Mouse (Mus musculus) liver, embryonic 14.5 days (tissue): ENCODE results near the gene Cd101.

ENCODE experiments used
- CTCF ChIP-seq: IDR thresholded peaks from 2 replicates; pipeline ENCODE4 v1.5.1; 2016; ENCODE audit warnings: antibody characterized with exemption, low read depth, control low read depth
- EP300 ChIP-seq: IDR thresholded peaks from 2 replicates; pipeline ENCODE4 v1.6.1; 2016; ENCODE audit warnings: antibody characterized with exemption, low read depth

GRCm38 (mm10) chr3:100969176-100969917 lies 60.0 kb downstream of the Cd101 start, which contains the start of gene Ttf2:
- TF ChIP-seq CTCF (no peak), EP300 (no peak)
